Mouse (Mus musculus) kidney, postnatal 25 days (tissue): Measurements from ENCODE around the gene Nedd8.
A peak's percentile ranks its signal among the peaks of the same experiment; 100 is the strongest.

Source experiments
- DNase-seq, 2 experiments: peaks; one replicate each; pipeline ENCODE4 v3.0.0; 2021; ENCODE audit warnings: mixed read lengths in 2 of 2

Nedd8 gene

DNA sequence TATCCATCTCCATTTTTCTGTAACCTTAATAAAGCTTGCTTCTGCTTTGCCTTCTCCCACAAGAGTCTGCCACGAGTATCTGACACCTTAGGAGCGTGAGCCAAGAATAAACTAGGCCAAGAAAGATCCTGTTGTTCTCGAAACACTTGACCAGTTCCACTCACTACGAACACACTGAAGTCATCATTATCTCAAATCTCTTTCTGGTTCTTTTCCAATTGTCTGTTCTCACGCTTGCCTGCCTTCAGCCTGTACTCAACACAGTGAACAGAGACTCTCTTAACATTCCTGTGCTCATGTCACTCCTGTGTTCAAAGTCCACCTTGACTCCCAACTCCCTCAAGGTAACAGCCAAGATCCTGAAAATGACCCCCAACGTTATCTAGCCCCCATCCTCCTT lies 58.6 kb downstream of the Nedd8 start:
- DNase-seq = peak in 1 of 2 experiments; percentile 32
